Mouse (Mus musculus): Measurements from ENCODE around the gene Pnpla5. TPM values are rescaled to one million over a fixed set of nuclear protein-coding genes. Genes with fewer than 3 reads are reported as not detected.

Gene Pnpla5
- polyA plus RNA-seq, 1 experiment from 2014 or later: not detected

Small RNAs within 50 kb of the gene (microRNA-seq; reads per million reads assigned to microRNA genes)
- not detected for gene Mir6392

Other genes starting within 250 kb of the Pnpla5 start
- 3.7 and 4.3 TPM in 2 replicates for gene Efcab6, start 57.8 kb downstream of the Pnpla5 start, polyA plus RNA-seq (2015; fragmentation: Nextera tagmentation; extraction: Ambion mirVana)
- 76.7 and 76.8 TPM in 2 replicates for gene Sult4a1, start 17.4 kb downstream of the Pnpla5 start, polyA plus RNA-seq (2015; fragmentation: Nextera tagmentation; extraction: Ambion mirVana)
- 3.4 and 4.0 TPM in 2 replicates for gene Pnpla3, start 44.7 kb upstream of the Pnpla5 start, polyA plus RNA-seq (2015; fragmentation: Nextera tagmentation; extraction: Ambion mirVana)
- 83.1 and 89.2 TPM in 2 replicates for gene Samm50, start 69.1 kb upstream of the Pnpla5 start, polyA plus RNA-seq (2015; fragmentation: Nextera tagmentation; extraction: Ambion mirVana)
- gene Parvb, start 108.9 kb upstream of the Pnpla5 start, polyA plus RNA-seq (2015; fragmentation: Nextera tagmentation; extraction: Ambion mirVana): 2.8 and 3.8 TPM in 2 replicates
- 0.75 and 1.0 TPM in 2 replicates for gene Parvg, start 200.9 kb upstream of the Pnpla5 start, polyA plus RNA-seq (2015; fragmentation: Nextera tagmentation; extraction: Ambion mirVana)